ENCODE assay signal across 29 mouse cellular contexts in genomic region chr19:44276861-44277260, GRCm38 (mm10). TPM values are rescaled to one million over a fixed set of nuclear protein-coding genes. Genes with fewer than 3 reads are reported as not detected.
"Had no signal": no experiment of that assay in that cellular context is flagged by ENCODE, and none has a peak within 500 bp of the region (broad histone marks: within the 10 kb centered on the region; RNA-seq: fewer than 3 reads in every experiment).

No protein-coding gene starts in this region.

- H3K27ac ChIP-seq: gastrocnemius, adult 2 months; heart, embryonic 10.5 days; hindbrain, embryonic 10.5 days; hindbrain, embryonic 12.5 days; hindbrain, embryonic 14.5 days; intestine, embryonic 15.5 days; kidney, embryonic 15.5 days; kidney, postnatal 0 days; layer of hippocampus, adult 2 months; left cerebral cortex, adult 2 months; limb, embryonic 13.5 days; liver, embryonic 12.5 days; liver, embryonic 14.5 days had no signal

- H3K4me2 ChIP-seq: heart, embryonic 12.5 days; hindbrain, embryonic 12.5 days; hindbrain, embryonic 14.5 days; intestine, embryonic 15.5 days; kidney, embryonic 15.5 days; limb, embryonic 13.5 days; liver, embryonic 12.5 days had no signal

- H3K4me3 ChIP-seq: gastrocnemius, adult 2 months; heart, embryonic 10.5 days; heart, embryonic 12.5 days; hindbrain, embryonic 10.5 days; hindbrain, embryonic 12.5 days; intestine, embryonic 15.5 days; kidney, embryonic 15.5 days; layer of hippocampus, adult 2 months; left cerebral cortex, adult 2 months; limb, embryonic 13.5 days; liver, embryonic 12.5 days had no signal

- H3K36me3 ChIP-seq: heart, embryonic 10.5 days; heart, embryonic 12.5 days; hindbrain, embryonic 10.5 days; hindbrain, embryonic 12.5 days; intestine, embryonic 15.5 days; kidney, embryonic 15.5 days; limb, embryonic 13.5 days; liver, embryonic 12.5 days had no signal

- H3K27me3 ChIP-seq: heart, embryonic 12.5 days; hindbrain, embryonic 12.5 days; intestine, embryonic 15.5 days; kidney, embryonic 15.5 days; limb, embryonic 13.5 days had no signal

- ATAC-seq: hindbrain, embryonic 16.5 days; inflammation-experienced regulatory T-cells, adult 6 months; intestine, embryonic 15.5 days; intestine, postnatal 0 days; liver, embryonic 12.5 days had no signal

- H3K9ac ChIP-seq: heart, embryonic 12.5 days; hindbrain, embryonic 12.5 days; hindbrain, embryonic 14.5 days; intestine, embryonic 15.5 days; kidney, embryonic 15.5 days; limb, embryonic 13.5 days; liver, embryonic 12.5 days; liver, embryonic 14.5 days had no signal

- DNase-seq: gastrocnemius, adult 2 months; gastrocnemius, postnatal 10 days; gastrocnemius, postnatal 25 days; heart, adult 18-20 months; heart, postnatal 10 days; heart, postnatal 4 days; kidney, adult 18-20 months; kidney, adult 9 months; kidney, postnatal 25 days; kidney, postnatal 4 days; liver had no signal

- H3K9me3 ChIP-seq: heart, embryonic 10.5 days; heart, embryonic 12.5 days; hindbrain, embryonic 10.5 days; hindbrain, embryonic 12.5 days; intestine, embryonic 15.5 days; kidney, embryonic 15.5 days; limb, embryonic 13.5 days; liver, embryonic 12.5 days had no signal

RNA-seq across cellular contexts. Expression of gene Scd4, which starts 56.0 kb away (rescaled TPM):
- total RNA-seq: granulocyte monocyte progenitor cell, adult 5-6 weeks had no signal
- polyA plus RNA-seq: hindbrain, embryonic 10.5 days; limb, embryonic 11.5 days had no signal
